Mouse (Mus musculus): Measurements from ENCODE around the gene Lasp1. TPM values are rescaled to one million over a fixed set of nuclear protein-coding genes. Genes with fewer than 3 reads are reported as not detected.
A peak's percentile ranks its signal among the peaks of the same experiment; 100 is the strongest.
"Not testable (repeated sequence)": the region's sequence is repeated elsewhere in the genome, so short reads cannot be mapped to it uniquely, and the experiment has no call there.

Gene Lasp1
- polyA plus RNA-seq, 1 experiment, result 397 TPM

DNA sequence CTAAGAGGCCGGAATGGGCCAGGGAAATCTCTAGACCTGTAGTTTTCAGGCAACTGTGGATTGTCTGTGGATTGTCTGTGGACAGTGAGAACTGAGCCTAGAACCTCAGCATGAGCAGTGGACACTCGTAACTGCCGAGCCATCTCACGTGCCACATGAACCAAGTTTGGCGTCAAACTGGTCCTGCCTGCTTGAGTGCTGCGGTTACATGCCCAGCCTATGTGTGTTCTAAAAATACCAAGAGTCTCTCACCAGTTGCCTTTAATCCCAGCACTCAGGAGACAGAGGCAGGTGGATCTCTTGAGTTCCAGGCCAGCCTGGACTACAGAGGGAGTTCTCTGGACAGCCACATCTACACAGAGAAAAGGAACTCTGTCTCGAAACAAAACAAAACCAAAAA lies 30.6 kb downstream of the Lasp1 start:
- TF ChIP-seq CTCF (IDR thresholded peaks at IDR 0.05; ENCODE audit: extremely low read depth, insufficient read length, insufficient replicate concordance, low read depth, low read length) (no peak), POLR2A (IDR thresholded peaks at IDR 0.05; ENCODE audit: low read depth, low read length) (no peak)
- peaks cover 75% of the 10 kb centered on the region for H3K36me3 ChIP-seq (ENCODE audit: control insufficient read depth, insufficient read depth, low read length)
- WGBS, result 78% methylated on average over 7 of the region's 7 CpGs
- H3K27ac ChIP-seq (ENCODE audit: insufficient read depth, low read depth, low read length), result no peak overlapping the region
- H3K27me3 ChIP-seq (ENCODE audit: control insufficient read depth, insufficient read depth, low read length), result no peaks in the 10 kb centered on the region
- no peak overlapping the region for H3K4me3 ChIP-seq (ENCODE audit: low read depth, low read length)
- peaks cover 37% of the 10 kb centered on the region for H3K4me1 ChIP-seq (ENCODE audit: control insufficient read depth, insufficient read depth, insufficient read length, low read length)

DNA sequence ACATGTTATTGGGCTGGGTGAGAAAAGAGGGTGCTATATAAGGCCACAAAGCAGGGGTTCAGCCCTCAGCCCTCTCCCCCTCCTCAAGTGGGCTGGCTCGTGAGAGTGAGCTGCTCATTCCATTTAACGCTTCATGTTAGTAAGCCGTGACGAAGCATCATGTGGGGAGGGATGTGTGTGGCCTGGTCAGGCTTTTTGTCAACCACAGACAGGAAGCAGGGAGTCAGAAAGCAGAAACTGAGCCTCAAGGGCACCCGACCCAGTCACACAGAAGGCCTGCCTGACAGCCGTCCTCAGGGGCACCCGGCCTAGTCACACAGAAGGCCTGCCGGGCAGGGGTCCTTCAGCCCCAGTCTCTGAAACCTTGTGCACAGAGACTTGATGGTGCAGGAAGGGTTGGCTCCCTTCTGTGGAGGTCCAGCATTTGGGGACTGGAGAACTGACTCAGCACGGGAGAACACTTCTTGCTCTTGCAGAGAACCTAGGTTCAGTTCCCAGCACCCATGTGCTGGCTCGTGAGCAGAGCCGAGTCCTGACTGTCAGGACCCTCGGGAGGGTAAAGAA lies 31.2 kb downstream of the Lasp1 start:
- Histone ChIP-seq H3K4me3 (ENCODE audit: low read depth, low read length) (no peak overlapping the region), H3K27ac (ENCODE audit: insufficient read depth, low read depth, low read length) (peak overlapping the region; percentile 44), H3K4me1 (ENCODE audit: control insufficient read depth, insufficient read depth, insufficient read length, low read length) (peaks cover 31% of the 10 kb centered on the region), H3K27me3 (ENCODE audit: control insufficient read depth, insufficient read depth, low read length) (no peaks in the 10 kb centered on the region), H3K36me3 (ENCODE audit: control insufficient read depth, insufficient read depth, low read length) (peaks cover 75% of the 10 kb centered on the region)
- WGBS, result 81% methylated on average over 12 of the region's 12 CpGs
- no peak for TF ChIP-seq CTCF (IDR thresholded peaks at IDR 0.05; ENCODE audit: extremely low read depth, insufficient read length, insufficient replicate concordance, low read depth, low read length)
- no peak for TF ChIP-seq POLR2A (IDR thresholded peaks at IDR 0.05; ENCODE audit: low read depth, low read length)

DNA sequence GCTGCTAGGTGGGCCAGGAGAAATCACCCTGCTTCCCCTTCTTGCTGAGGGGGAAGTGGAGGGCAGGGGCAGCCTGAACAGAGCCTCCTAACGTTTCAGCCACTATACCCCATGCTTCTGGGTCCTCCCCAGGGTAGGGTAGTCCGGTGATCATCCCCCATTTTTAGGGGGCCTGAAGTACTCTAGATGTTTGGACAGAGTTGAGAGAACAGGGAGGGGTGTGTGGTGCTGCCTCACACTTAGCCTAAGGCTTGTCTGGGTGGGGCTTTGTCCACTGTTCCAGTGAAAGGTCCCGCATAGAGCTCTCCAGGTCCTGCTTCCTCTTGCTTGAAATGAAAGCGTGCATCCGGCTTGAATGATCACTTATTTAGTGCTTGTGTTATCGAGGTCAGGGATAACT lies 31.7 kb downstream of the Lasp1 start:
- Histone ChIP-seq H3K27me3 (ENCODE audit: control insufficient read depth, insufficient read depth, low read length) (no peaks in the 10 kb centered on the region), H3K36me3 (ENCODE audit: control insufficient read depth, insufficient read depth, low read length) (peaks cover 74% of the 10 kb centered on the region), H3K4me3 (ENCODE audit: low read depth, low read length) (no peak overlapping the region), H3K4me1 (ENCODE audit: control insufficient read depth, insufficient read depth, insufficient read length, low read length) (peaks cover 27% of the 10 kb centered on the region), H3K27ac (ENCODE audit: insufficient read depth, low read depth, low read length) (peak overlapping the region; percentile 44; the same call in 1 of the 2 replicates)
- TF ChIP-seq POLR2A (IDR thresholded peaks at IDR 0.05; ENCODE audit: low read depth, low read length) (no peak), CTCF (IDR thresholded peaks at IDR 0.05; ENCODE audit: extremely low read depth, insufficient read length, insufficient replicate concordance, low read depth, low read length) (no peak)
- 76% methylated on average over 6 of the region's 6 CpGs for WGBS

DNA sequence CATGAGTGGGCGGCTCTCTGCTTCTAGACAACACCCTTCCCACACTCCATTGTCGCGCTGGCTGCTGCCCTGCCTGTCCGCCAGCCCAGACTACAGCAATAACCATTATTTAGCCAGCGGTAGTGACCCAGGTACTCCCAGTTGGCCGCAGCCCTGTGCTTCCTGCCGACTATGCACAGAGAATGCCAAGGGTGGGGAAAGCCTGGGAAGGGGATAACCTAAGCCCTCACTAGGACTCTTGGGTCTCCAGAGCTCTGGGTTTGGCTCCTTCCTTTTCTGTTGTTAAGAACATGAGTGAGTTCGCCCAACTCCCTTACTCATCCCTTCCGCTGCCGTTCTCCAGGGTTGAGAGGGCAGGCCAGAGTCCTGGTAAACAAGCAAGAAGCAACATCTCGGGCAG lies 33.2 kb downstream of the Lasp1 start:
- 75% methylated on average over 11 of the region's 11 CpGs for WGBS
- H3K36me3 ChIP-seq (ENCODE audit: control insufficient read depth, insufficient read depth, low read length), result peaks cover 73% of the 10 kb centered on the region
- H3K27ac ChIP-seq (ENCODE audit: insufficient read depth, low read depth, low read length), result no peak overlapping the region

DNA sequence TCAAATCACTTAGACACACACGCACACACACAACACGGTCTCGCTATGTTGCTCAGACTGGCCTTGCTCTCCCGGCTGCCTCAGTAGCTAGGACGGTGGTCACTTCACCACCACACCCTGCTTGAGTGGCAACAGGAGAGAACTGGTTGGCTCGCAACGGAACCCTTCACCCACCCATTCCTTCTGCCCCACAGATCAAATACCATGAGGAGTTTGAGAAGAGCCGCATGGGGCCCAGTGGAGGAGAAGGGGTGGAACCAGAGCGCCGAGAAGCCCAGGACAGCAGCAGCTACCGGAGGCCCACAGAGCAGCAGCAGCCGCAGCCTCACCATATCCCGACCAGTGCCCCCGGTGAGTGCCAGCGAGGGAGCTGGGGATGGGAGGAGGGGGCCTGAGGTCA lies 34.6 kb downstream of the Lasp1 start:
- TF ChIP-seq CTCF (IDR thresholded peaks at IDR 0.05; ENCODE audit: extremely low read depth, insufficient read length, insufficient replicate concordance, low read depth, low read length) (no peak), POLR2A (IDR thresholded peaks at IDR 0.05; ENCODE audit: low read depth, low read length) (no peak)
- Histone ChIP-seq H3K4me3 (ENCODE audit: low read depth, low read length) (no peak overlapping the region), H3K36me3 (ENCODE audit: control insufficient read depth, insufficient read depth, low read length) (peaks cover 73% of the 10 kb centered on the region), H3K27ac (ENCODE audit: insufficient read depth, low read depth, low read length) (no peak overlapping the region), H3K27me3 (ENCODE audit: control insufficient read depth, insufficient read depth, low read length) (no peaks in the 10 kb centered on the region), H3K4me1 (ENCODE audit: control insufficient read depth, insufficient read depth, insufficient read length, low read length) (peaks cover 11% of the 10 kb centered on the region; the same call in 1 of the 2 replicates)
- WGBS, result 92% methylated on average over 15 of the region's 15 CpGs

More for the DNA sequence above, 33.2 kb downstream of the Lasp1 start:
- Histone ChIP-seq H3K27me3 (ENCODE audit: control insufficient read depth, insufficient read depth, low read length) (no peaks in the 10 kb centered on the region), H3K4me1 (ENCODE audit: control insufficient read depth, insufficient read depth, insufficient read length, low read length) (peaks cover 14% of the 10 kb centered on the region; the same call in 1 of the 2 replicates), H3K4me3 (ENCODE audit: low read depth, low read length) (no peak overlapping the region)
- TF ChIP-seq CTCF (IDR thresholded peaks at IDR 0.05; ENCODE audit: extremely low read depth, insufficient read length, insufficient replicate concordance, low read depth, low read length), result no peak
- TF ChIP-seq POLR2A (IDR thresholded peaks at IDR 0.05; ENCODE audit: low read depth, low read length), result no peak

DNA sequence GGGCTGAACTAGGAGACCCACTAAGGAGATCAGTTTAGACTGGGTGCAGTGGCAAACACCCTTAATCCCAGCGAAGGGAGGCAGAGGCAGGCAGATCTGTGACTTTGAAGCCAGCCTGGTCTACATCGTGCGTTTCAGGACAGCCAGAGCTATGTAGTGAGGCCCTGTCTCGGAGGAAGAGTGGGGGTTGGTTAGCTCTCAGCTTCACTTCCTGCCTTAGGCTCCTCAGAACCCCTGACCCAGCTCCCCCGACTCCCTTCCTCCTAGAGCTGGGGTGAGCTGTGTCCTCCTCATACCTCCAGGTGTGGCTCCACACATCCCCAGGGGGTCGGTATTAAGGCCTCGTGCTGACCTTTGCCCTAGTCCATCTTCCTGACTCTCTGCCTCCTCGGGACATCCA lies 37.7 kb downstream of the Lasp1 start:
- peak overlapping the region; percentile 44; the same call in 1 of the 2 replicates for H3K27ac ChIP-seq (ENCODE audit: insufficient read depth, low read depth, low read length)
- no peak for TF ChIP-seq CTCF (IDR thresholded peaks at IDR 0.05; ENCODE audit: extremely low read depth, insufficient read length, insufficient replicate concordance, low read depth, low read length)
- no peak for TF ChIP-seq POLR2A (IDR thresholded peaks at IDR 0.05; ENCODE audit: low read depth, low read length)
- H3K36me3 ChIP-seq (ENCODE audit: control insufficient read depth, insufficient read depth, low read length), result peaks cover 59% of the 10 kb centered on the region
- no peak overlapping the region for H3K4me3 ChIP-seq (ENCODE audit: low read depth, low read length)
- H3K4me1 ChIP-seq (ENCODE audit: control insufficient read depth, insufficient read depth, insufficient read length, low read length), result peaks cover 6% of the 10 kb centered on the region
- WGBS, result 21% methylated on average over 8 of the region's 8 CpGs
- no peaks in the 10 kb centered on the region for H3K27me3 ChIP-seq (ENCODE audit: control insufficient read depth, insufficient read depth, low read length)

DNA sequence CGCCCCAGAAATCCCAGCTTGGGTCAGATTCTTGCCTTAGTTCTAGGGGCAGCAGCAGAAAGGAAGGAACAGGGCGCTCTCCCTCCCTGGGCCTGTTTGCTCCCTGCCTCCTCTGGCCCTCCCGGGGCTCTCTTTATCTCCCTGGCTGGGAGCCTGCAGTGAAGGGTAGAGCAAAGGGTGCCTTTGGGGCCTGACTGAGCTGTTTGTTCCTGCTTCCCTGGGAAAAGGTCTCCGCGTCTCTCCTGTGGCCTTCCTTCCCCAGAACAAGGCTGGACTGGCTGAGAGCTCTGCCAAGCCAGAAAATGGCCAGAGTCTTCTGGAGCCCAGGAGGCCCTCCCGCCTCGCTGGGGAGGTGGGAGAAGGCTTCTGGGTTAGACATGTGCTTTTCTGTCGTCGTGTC lies 38.3 kb downstream of the Lasp1 start:
- not testable (repeated sequence) for H3K4me1 ChIP-seq (ENCODE audit: control insufficient read depth, insufficient read depth, insufficient read length, low read length); H3K4me3 ChIP-seq (ENCODE audit: low read depth, low read length); H3K27me3 ChIP-seq (ENCODE audit: control insufficient read depth, insufficient read depth, low read length)
- peaks cover 59% of the 10 kb centered on the region for H3K36me3 ChIP-seq (ENCODE audit: control insufficient read depth, insufficient read depth, low read length)
- peak overlapping the region; percentile 44; the same call in 1 of the 2 replicates for H3K27ac ChIP-seq (ENCODE audit: insufficient read depth, low read depth, low read length)
- 35% methylated on average over 9 of the region's 9 CpGs for WGBS

Measured in small intestine, adult 2 months (tissue).